Mouse (Mus musculus): ENCODE results near the gene Gm10799. TPM values are rescaled to one million over a fixed set of nuclear protein-coding genes. Genes with fewer than 3 reads are reported as not detected.
A peak's percentile ranks its signal among the peaks of the same experiment; 100 is the strongest.

Gm10799 gene
- polyA plus RNA-seq, 1 experiment from 2014 or later = not detected

DNA sequence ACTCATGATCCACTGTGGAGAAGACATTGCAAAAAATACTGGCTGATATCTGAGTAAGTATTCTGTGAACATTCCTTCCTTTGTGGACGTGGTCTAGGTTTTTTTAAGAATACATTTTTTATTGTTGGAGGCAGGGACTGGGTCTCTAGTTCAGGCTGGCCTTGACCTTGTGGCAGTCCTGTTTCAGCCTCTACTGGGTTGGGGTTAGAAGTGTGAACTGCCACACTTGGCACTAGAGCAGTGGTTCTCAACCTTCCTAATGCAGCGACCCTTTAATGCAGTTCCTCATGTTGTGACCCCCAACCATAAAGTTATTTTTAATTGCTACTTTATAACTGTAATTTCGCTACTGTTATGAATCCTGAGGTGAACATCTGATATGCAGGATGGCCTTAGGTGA is 38.0 kb downstream of the Gm10799 start:
- Histone ChIP-seq H3K4me3 (ENCODE audit: low read length) (no peak overlapping the region), H3K4me1 (ENCODE audit: insufficient read depth, low read length) (peaks cover 20% of the 10 kb centered on the region; the same call in 1 of the 2 replicates), H3K9ac (replicated peaks; ENCODE audit: low read length) (no peak overlapping the region), H3K9me3 (ENCODE audit: low read length) (no peaks in the 10 kb centered on the region), H3K27me3 (ENCODE audit: insufficient read depth, low read length) (no peaks in the 10 kb centered on the region), H3K36me3 (ENCODE audit: insufficient read depth, low read length) (peaks cover 16% of the 10 kb centered on the region), H3K4me2 (replicated peaks; ENCODE audit: low read depth, low read length) (no peak overlapping the region), H3K27ac (ENCODE audit: low read length) (no peak overlapping the region)
- whole genome bisulfite sequencing = 76% methylated on average over 3 of the region's 3 CpGs
- ATAC-seq (ENCODE audit: low FRiP score, low TSS enrichment) = no peak

DNA sequence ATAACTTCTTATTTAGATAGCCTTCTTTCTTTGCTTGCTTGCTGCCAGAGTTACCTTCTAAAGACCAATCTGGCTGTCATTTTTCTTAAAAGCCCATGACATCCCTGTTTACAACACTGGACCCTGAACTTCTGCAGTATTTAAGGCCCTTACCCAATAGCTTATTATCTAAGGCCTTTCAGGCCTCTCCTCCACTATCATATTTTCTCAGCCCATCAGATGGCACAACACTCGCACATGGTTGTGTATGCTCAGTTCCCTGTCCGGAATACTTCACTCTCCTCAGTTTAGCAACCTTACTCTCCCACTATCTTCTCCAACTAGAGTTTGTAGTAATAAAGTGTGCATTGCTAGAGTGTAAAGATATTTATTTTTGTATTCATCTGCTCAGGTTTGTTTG is 39.3 kb downstream of the Gm10799 start:
- no peak overlapping the region for H3K9ac ChIP-seq (replicated peaks; ENCODE audit: low read length)
- ATAC-seq (ENCODE audit: low FRiP score, low TSS enrichment) = no peak

DNA sequence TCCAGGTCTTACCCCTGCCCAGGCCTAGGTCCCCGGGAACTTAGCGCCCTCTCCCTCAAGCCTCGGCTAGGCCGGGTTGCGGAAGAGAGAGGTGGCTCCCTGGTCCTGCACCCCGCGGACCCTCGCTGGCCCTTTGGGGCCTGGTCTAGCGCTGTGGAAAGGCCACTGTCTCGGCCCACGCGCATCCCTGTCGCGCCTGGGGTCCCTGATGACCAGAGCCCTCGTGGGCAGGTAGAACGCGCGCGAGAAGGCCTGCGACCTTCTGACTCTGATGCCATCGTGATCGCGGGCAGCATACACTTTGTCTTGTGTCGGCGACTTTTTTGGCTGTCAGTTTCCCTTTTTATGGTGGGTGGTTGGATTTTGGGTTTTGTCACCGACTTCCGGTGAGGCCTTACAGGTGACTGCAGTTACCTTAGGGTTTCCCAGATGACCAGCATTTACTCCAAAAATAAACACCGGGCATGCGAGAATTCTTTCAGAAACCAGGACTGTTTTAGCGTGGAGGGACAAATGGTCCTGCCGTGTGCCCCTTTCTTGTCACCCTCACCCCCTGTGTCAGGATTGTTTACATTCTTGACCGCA is 40.1 kb downstream of the Gm10799 start, which contains the start of gene 4931422A03Rik:
Gene 4931422A03Rik (minus strand): TSS at position 223 of the 585 bp plus-strand sequence.
- Histone ChIP-seq H3K27ac (ENCODE audit: low read length) (peak within 1 kb of the TSS; percentile 71), H3K9ac (replicated peaks; ENCODE audit: low read length) (peak within 1 kb of the TSS; percentile 98), H3K36me3 (ENCODE audit: insufficient read depth, low read length) (peaks cover 5% of the 10 kb centered on the region; the same call in 1 of the 2 replicates), H3K9me3 (ENCODE audit: low read length) (no peaks in the 10 kb centered on the region), H3K4me3 (ENCODE audit: low read length) (peak within 1 kb of the TSS; percentile 99), H3K4me2 (replicated peaks; ENCODE audit: low read depth, low read length) (peak within 1 kb of the TSS; percentile 91), H3K27me3 (ENCODE audit: insufficient read depth, low read length) (no peaks in the 10 kb centered on the region), H3K4me1 (ENCODE audit: insufficient read depth, low read length) (peaks cover 20% of the 10 kb centered on the region; the same call in 1 of the 2 replicates)
- WGBS = under 1% methylated on average over 32 of the region's 32 CpGs
- ATAC-seq (ENCODE audit: low FRiP score, low TSS enrichment) = peak; percentile 86; the same call in 1 of the 2 replicates

More for the DNA sequence above, 39.3 kb downstream of the Gm10799 start:
- peak overlapping the region; percentile 91 for H3K4me2 ChIP-seq (replicated peaks; ENCODE audit: low read depth, low read length)
- WGBS = 69% methylated on average over 2 of the region's 2 CpGs
- no peak overlapping the region for H3K27ac ChIP-seq (ENCODE audit: low read length)
- H3K4me3 ChIP-seq (ENCODE audit: low read length) = peak overlapping the region; percentile 99
- no peaks in the 10 kb centered on the region for H3K9me3 ChIP-seq (ENCODE audit: low read length)
- peaks cover 10% of the 10 kb centered on the region for H3K36me3 ChIP-seq (ENCODE audit: insufficient read depth, low read length)
- peaks cover 20% of the 10 kb centered on the region; the same call in 1 of the 2 replicates for H3K4me1 ChIP-seq (ENCODE audit: insufficient read depth, low read length)
- H3K27me3 ChIP-seq (ENCODE audit: insufficient read depth, low read length) = no peaks in the 10 kb centered on the region

DNA sequence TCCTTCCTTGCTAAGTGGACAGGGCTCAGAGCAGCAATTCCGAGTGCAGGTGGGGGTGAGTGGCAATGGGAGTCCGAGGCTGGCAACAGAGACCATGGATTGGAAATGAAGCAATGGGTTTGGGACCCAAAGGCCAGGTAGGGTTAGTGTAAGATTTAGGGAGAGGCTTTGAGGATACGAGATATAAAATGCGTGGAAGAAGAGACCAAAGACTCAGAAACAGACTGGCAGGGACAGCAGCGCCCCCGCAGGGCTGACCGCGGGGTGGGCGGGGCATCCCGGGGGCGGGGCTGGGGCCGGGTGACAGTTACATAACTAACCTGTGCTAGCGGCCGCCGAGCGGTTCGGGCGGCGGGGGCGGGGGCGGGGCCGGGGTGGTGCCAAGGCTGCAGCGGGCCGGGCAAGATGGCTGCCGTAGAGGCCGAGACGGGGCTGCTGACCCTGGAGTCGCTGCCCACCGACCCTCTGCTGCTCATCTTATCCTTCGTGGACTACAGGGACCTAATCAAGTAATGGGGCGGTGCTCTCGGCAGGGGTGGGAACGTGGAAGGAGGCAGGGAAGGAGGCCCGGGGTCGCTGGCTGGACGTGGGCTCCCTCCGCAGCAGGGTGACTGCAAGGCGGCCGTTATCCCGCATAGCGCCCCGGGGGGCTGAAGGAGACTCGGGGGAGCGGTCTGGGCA is 40.8 kb downstream of the Gm10799 start, which contains the start of gene Fbxo3:
Gene Fbxo3 (plus strand): TSS at position 264 of the 681 bp plus-strand sequence.
- H3K9me3 ChIP-seq (ENCODE audit: low read length) = no peaks in the 10 kb centered on the region
- H3K4me3 ChIP-seq (ENCODE audit: low read length) = peak within 1 kb of the TSS; percentile 99
- H3K36me3 ChIP-seq (ENCODE audit: insufficient read depth, low read length) = 0 out of 2 replicates have a peak, but pooled peaks cover 5% of the 10 kb centered on the region
- ATAC-seq (ENCODE audit: low FRiP score, low TSS enrichment) = peak; percentile 98
- H3K4me1 ChIP-seq (ENCODE audit: insufficient read depth, low read length) = peaks cover 20% of the 10 kb centered on the region; the same call in 1 of the 2 replicates
- H3K27me3 ChIP-seq (ENCODE audit: insufficient read depth, low read length) = no peaks in the 10 kb centered on the region
- H3K27ac ChIP-seq (ENCODE audit: low read length) = peak within 1 kb of the TSS; percentile 71
- peak within 1 kb of the TSS; percentile 98 for H3K9ac ChIP-seq (replicated peaks; ENCODE audit: low read length)
- H3K4me2 ChIP-seq (replicated peaks; ENCODE audit: low read depth, low read length) = peak within 1 kb of the TSS; percentile 91
- 1% methylated on average over 40 of the region's 44 CpGs for WGBS

DNA sequence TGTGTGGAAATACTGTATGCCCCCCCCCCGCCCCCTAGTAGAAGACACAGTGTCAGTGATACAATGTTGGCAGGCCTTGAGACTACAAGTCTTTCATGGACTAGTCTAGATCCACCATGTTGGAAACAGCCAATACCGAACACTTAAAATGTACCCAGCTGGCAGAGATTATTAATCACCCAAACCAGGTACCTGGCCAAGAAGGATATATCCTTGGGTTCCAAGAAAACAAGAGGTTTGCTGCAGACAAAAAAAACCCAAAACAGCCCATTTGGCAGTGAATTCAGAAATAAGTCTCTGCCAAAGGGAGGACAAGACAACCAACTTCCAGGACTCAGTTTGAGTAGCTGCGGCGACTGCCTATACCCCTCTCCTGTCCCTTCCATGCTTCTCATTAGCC is 43.7 kb downstream of the Gm10799 start:
- no peaks in the 10 kb centered on the region for H3K27me3 ChIP-seq (ENCODE audit: insufficient read depth, low read length)
- no peak overlapping the region for H3K27ac ChIP-seq (ENCODE audit: low read length)
- no peak overlapping the region for H3K4me3 ChIP-seq (ENCODE audit: low read length)
- no peaks in the 10 kb centered on the region for H3K36me3 ChIP-seq (ENCODE audit: insufficient read depth, low read length)
- WGBS = 93% methylated on average over 4 of the region's 4 CpGs
- H3K4me1 ChIP-seq (ENCODE audit: insufficient read depth, low read length) = peaks cover 16% of the 10 kb centered on the region; the same call in 1 of the 2 replicates
- H3K9ac ChIP-seq (replicated peaks; ENCODE audit: low read length) = no peak overlapping the region
- H3K4me2 ChIP-seq (replicated peaks; ENCODE audit: low read depth, low read length) = no peak overlapping the region
- ATAC-seq (ENCODE audit: low FRiP score, low TSS enrichment) = no peak
- no peaks in the 10 kb centered on the region for H3K9me3 ChIP-seq (ENCODE audit: low read length)

DNA sequence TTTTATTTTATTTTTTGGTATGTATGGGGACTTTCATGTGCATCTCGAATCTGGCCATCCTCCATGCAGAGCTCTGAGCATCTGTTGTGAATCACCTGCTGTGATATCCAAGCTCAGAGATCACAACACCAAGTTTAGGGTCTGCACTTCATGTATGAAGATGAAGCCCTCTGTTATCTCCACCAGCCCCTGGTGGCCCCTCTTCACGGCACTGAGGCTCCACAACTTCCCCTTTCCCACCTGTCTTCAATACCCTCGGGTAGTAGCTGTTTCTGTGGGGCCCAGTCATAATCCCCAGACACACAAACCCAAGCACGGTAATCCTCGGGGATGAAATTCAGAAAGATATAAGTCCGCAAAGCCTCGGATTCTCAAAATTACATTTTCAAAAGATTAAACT is 45.3 kb downstream of the Gm10799 start:
- Histone ChIP-seq H3K27ac (ENCODE audit: low read length) (no peak overlapping the region), H3K4me2 (replicated peaks; ENCODE audit: low read depth, low read length) (no peak overlapping the region), H3K36me3 (ENCODE audit: insufficient read depth, low read length) (no peaks in the 10 kb centered on the region), H3K4me3 (ENCODE audit: low read length) (no peak overlapping the region), H3K9ac (replicated peaks; ENCODE audit: low read length) (no peak overlapping the region), H3K27me3 (ENCODE audit: insufficient read depth, low read length) (no peaks in the 10 kb centered on the region), H3K9me3 (ENCODE audit: low read length) (no peaks in the 10 kb centered on the region), H3K4me1 (ENCODE audit: insufficient read depth, low read length) (peaks cover 3% of the 10 kb centered on the region; the same call in 1 of the 2 replicates)
- ATAC-seq (ENCODE audit: low FRiP score, low TSS enrichment) = no peak
- WGBS = 84% methylated on average over 7 of the region's 7 CpGs

Other genes with a start within 250 kb of the Gm10799 start
- gene Lmo2, start 110.6 kb downstream of the Gm10799 start, polyA plus RNA-seq (2015; fragmentation: Nextera tagmentation; extraction: Ambion mirVana) = 33.1 and 34.9 TPM in 2 replicates
- gene Fbxo3, start 40.8 kb downstream of the Gm10799 start, polyA plus RNA-seq (2015; fragmentation: Nextera tagmentation; extraction: Ambion mirVana) = 59.7 and 61.1 TPM in 2 replicates
- 2.0 and 2.6 TPM in 2 replicates for gene 4931422A03Rik, start 40.2 kb downstream of the Gm10799 start, polyA plus RNA-seq (2015; fragmentation: Nextera tagmentation; extraction: Ambion mirVana)
- gene Gm10912, start 2.7 kb downstream of the Gm10799 start, polyA plus RNA-seq (2015; fragmentation: Nextera tagmentation; extraction: Ambion mirVana) = not detected in 2 replicates
- gene Cd59b, start 1.3 kb upstream of the Gm10799 start, polyA plus RNA-seq (2015; fragmentation: Nextera tagmentation; extraction: Ambion mirVana) = 6.3 and 7.2 TPM in 2 replicates
- gene Cd59a, start 27.3 kb upstream of the Gm10799 start, polyA plus RNA-seq (2015; fragmentation: Nextera tagmentation; extraction: Ambion mirVana) = 45.4 and 48.4 TPM in 2 replicates
- gene A930018P22Rik, start 54.2 kb upstream of the Gm10799 start, polyA plus RNA-seq (2015; fragmentation: Nextera tagmentation; extraction: Ambion mirVana) = not detected in 2 replicates